Mouse (Mus musculus) CH12.LX (cell line): ENCODE measurements around the gene Col4a6.

ENCODE experiments used
- BHLHE40 ChIP-seq: IDR thresholded peaks from 2 replicates; pipeline ENCODE4 v1.6.1; 2011; ENCODE audit warnings: mild to moderate bottlenecking, low read depth, low read length, improper control_type of control experiment
- CTCF ChIP-seq, 2 experiments: IDR thresholded peaks in 1 of 2; conservative IDR thresholded peaks in 1 of 2; 2 replicates each; pipeline ENCODE4 v1.5.1; 2011 to 2012; ENCODE audit warnings: low read depth in 2 of 2, low read length in 2 of 2, improper control_type of control experiment in 1 of 2, inconsistent platforms in 1 of 2, mild to moderate bottlenecking in 1 of 2, moderate library complexity in 1 of 2
- E2F4 ChIP-seq: IDR thresholded peaks from 2 replicates; pipeline ENCODE4 v1.6.1; 2011; ENCODE audit warnings: low read depth, low read length, improper control_type of control experiment; ENCODE audit not compliant: insufficient replicate concordance
- MAX ChIP-seq: IDR thresholded peaks from 2 replicates; pipeline ENCODE4 v1.6.1; 2011; ENCODE audit warnings: low read length, improper control_type of control experiment
- MXI1 ChIP-seq: IDR thresholded peaks from 2 replicates; pipeline ENCODE4 v1.6.1; 2011; ENCODE audit warnings: mild to moderate bottlenecking, low read depth, low read length, improper control_type of control experiment
- NELFE ChIP-seq: IDR thresholded peaks from 2 replicates; pipeline ENCODE4 v1.6.1; 2011; ENCODE audit warnings: low read depth, low read length, improper control_type of control experiment
- PAX5 ChIP-seq: IDR thresholded peaks from 2 replicates; pipeline ENCODE4 v1.6.1; 2012; ENCODE audit warnings: low read length, inconsistent platforms, mixed read lengths
- TBP ChIP-seq: conservative IDR thresholded peaks from 2 replicates; pipeline ENCODE4 v1.6.1; 2011; ENCODE audit warnings: low read depth, low read length, improper control_type of control experiment
- USF1 ChIP-seq: IDR thresholded peaks from 2 replicates; pipeline ENCODE4 v1.6.1; 2014; ENCODE audit warnings: low read depth, mild to moderate bottlenecking, inconsistent platforms, low read length, improper control_type of control experiment
- ZKSCAN1 ChIP-seq: IDR thresholded peaks from 2 replicates; pipeline ENCODE4 v1.6.1; 2012; ENCODE audit warnings: low read depth, inconsistent platforms, low read length, improper control_type of control experiment, borderline replicate concordance

- TF ChIP-seq CTCF (conservative IDR thresholded peaks at IDR 0.05 in 1 of 2, IDR thresholded peaks at IDR 0.05 in 1 of 2; ENCODE audit: low read depth in 2 of 2, low read length in 2 of 2) (no peak), MXI1 (no peak), USF1 (no peak), BHLHE40 (no peak), MAX (no peak), E2F4 (no peak), NELFE (no peak), ZKSCAN1 (no peak), PAX5 (no peak), TBP (no peak)
Observed at GRCm38 (mm10) chrX:141415318-141415717, 58.6 kb downstream of the Col4a6 start.
